Mouse (Mus musculus) macrophage (primary cell): ENCODE data around the gene Dpagt1. TPM values are rescaled to one million over a fixed set of nuclear protein-coding genes. Genes with fewer than 3 reads are reported as not detected.
"Not testable (repeated sequence)": the region's sequence is repeated elsewhere in the genome, so short reads cannot be mapped to it uniquely, and the experiment has no call there.

Source experiments
- H3K27ac ChIP-seq: fragments of 350-480 bp; formaldehyde crosslinking; 2 replicates; pipeline ENCODE4 v1.9.0; 2021
- H3K36me3 ChIP-seq: fragments of 350-480 bp; formaldehyde crosslinking; 2 replicates; pipeline ENCODE4 v1.9.0; 2021; ENCODE audit errors: inconsistent target
- H3K4me3 ChIP-seq: fragments of 350-480 bp; formaldehyde crosslinking; 2 replicates; pipeline ENCODE4 v1.9.0; 2021; ENCODE audit errors: inconsistent target
- H3K79me2 ChIP-seq: fragments of 350-480 bp; formaldehyde crosslinking; 2 replicates; pipeline ENCODE4 v1.9.0; 2021; ENCODE audit errors: inconsistent target
- WGBS: methylation state at CpG from one replicate; pipeline ENCODE4 v1.1.7; 2026; ENCODE audit warnings: inconsistent platforms; ENCODE audit not compliant: missing documents; 5-methylcytosine and 5-hydroxymethylcytosine counted together
- polyA plus RNA-seq: library from polyadenylated mRNA; stranded (reverse); fragments of 250-400 nt; gene quantifications from 3 replicates; pipeline ENCODE4 v1.2.4, GENCODE M21; 2018; ENCODE audit warnings: inconsistent platforms
- total RNA-seq, 78 experiments: library from RNA; depleted of rRNA; stranded (reverse); fragments of 250-400 nt; gene quantifications; 1 replicate in 9 of 78; 2 replicates in 24 of 78; 3 replicates in 43 of 78; 4 replicates in 2 of 78; pipeline ENCODE4 v1.2.4; 2018; ENCODE audit warnings: inconsistent platforms in 56 of 78

The Dpagt1 gene
- 10 to 100 TPM in 8 of 26 experiments, 1 to 10 TPM in 18; 1.8 to 19.0 (median 8.1) TPM for total RNA-seq (2018; cell fraction: chromatin; rRNA removed)
- total RNA-seq (2018; cell fraction: cytosol; rRNA removed) = 10 to 100 TPM; 16.0 to 41.5 (median 24.9) TPM
- 10 to 100 TPM in 23 of 26 experiments, 1 to 10 TPM in 3; 8.1 to 38.5 (median 15.1) TPM for total RNA-seq (2018; cell fraction: nucleus; rRNA removed)
- 30.6 to 40.7 TPM (median 36.3 TPM) in 3 replicates for polyA plus RNA-seq

DNA sequence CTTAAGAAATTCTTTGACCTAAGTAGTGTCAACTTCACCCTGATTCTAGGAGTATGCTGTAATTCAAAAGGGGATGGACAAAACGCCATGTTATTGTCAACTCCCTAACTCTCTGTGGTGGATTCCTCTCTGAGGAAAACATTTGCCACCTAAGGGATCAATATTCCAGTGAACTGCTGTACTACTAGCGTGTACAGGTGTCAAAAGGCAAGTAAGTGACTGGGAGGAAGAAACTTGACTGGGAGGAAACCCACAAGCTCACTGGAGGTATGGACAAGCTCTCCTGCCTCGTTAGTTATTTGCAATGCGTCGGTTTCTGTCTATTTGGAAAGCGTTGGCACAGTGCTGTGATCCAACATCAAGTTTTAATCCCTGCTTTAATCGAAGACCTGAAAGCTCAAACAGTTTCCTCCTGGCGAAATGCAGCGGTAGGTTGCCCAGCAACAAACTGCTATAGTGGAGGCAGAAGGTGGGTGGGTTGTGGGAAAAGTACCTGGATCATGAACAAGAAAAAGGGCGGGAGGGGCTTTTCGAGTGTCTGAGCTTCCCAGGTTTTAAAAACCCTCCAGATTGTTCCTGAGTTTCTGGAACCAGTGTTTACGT lies at the start of gene Dpagt1:
Gene Dpagt1 (plus strand): TSS at position 252 of the 603 bp plus-strand sequence.
- Histone ChIP-seq H3K79me2 (peaks cover 21% of the 10 kb centered on the region), H3K36me3 (0 out of 2 replicates have a peak, but pooled peaks cover 4% of the 10 kb centered on the region), H3K27ac (peak within 1 kb of the TSS; percentile 80), H3K4me3 (peak within 1 kb of the TSS; percentile 76)
- WGBS = 2% methylated on average over 12 of the region's 12 CpGs

DNA sequence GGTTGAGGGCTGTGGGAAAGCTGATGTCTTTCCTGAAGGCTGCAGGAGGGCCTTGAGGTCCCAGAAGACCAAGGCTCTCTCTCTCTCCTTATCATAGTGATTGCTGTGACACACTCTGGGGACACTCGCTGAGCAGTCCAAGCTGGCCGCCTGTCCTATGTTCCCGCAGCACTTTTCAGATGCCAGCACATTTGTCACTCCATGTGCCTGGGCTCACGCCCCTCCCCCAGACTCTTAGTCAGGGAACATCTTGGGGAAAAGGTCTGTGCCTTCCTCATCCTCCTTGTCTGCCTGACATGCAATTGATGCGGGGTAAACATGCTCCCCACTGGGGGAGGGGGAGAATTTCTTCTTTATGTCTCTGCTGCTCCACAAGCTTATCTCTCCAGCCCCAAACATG lies 42.6 kb upstream of the Dpagt1 start:
- Histone ChIP-seq H3K36me3 (no peaks in the 10 kb centered on the region), H3K27ac (no peak overlapping the region), H3K4me3 (no peak overlapping the region), H3K79me2 (no peaks in the 10 kb centered on the region)
- 80% methylated on average over 5 of the region's 5 CpGs for WGBS

DNA sequence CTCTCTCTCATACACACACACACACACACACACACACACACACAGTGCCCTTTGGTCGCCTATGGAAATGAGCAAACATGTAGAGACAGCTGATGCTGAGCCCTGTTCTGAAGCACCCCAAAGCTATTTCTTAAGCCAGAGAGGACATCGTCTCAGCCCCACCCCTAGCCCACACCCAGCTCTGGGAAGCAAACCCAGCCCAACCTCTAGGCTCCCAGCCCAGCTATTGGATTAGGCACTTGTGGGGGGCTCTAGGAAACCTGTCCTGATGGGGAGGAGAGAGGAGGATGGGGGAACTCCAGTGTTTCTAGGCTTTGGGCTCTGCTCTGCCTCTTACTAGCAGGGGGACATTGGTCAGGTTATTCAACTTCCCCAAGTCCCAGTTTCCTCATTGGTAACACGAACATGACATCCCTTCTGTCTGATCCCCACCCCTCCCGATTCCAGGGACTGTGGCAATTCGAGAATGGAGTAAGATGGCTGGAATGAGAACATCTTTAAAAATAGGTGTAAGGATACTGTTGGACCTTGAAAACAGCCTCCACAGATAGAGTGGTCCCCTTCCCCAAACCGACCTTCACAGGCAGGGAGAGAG lies 39.5 kb upstream of the Dpagt1 start:
- H3K27ac ChIP-seq = no peak overlapping the region
- no peak overlapping the region for H3K4me3 ChIP-seq
- peaks cover 10% of the 10 kb centered on the region for H3K36me3 ChIP-seq
- whole genome bisulfite sequencing = 14% methylated on average over 5 of the region's 6 CpGs
- no peaks in the 10 kb centered on the region for H3K79me2 ChIP-seq

GRCm38 (mm10) chr9:44287003-44287400 lies 38.8 kb upstream of the Dpagt1 start:
- Histone ChIP-seq H3K27ac (no peak overlapping the region), H3K36me3 (peaks cover 17% of the 10 kb centered on the region), H3K79me2 (no peaks in the 10 kb centered on the region), H3K4me3 (no peak overlapping the region)
- WGBS = 29% methylated on average over 11 of the region's 11 CpGs

DNA sequence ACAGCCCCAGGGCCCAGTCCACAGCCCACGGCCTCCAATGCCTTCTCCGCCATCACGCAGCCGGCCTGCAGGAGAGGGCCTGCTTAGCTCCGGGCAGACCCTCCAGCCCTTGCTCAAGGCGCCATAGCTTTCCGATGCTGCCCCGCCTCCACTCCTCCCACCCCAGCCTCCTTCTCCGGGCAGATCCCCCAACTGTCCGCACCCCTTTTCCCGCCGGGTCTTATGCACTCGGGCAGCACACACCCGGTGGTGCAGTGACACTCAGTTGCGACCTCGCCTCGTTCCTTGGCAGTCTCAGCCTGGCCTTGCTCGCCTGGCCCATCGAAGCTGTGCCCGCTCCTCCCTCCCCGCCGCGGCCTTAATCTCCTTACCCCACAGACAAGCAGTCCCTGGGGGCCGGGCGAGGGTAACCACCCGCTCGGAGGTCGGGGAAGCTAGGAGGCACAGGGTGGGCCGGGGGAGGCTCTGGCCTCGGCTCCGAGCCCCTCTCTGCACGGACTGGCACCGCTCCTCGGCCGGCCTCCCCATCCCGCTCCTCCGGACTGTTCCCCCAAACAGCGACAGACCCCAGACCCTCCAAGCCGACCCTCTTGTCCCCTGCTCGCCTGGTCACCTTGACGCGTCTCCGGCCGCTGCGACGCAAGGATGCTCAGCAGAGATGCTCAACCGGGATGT lies 38.3 kb upstream of the Dpagt1 start:
- WGBS = 9% methylated on average over 40 of the region's 47 CpGs
- peaks cover 22% of the 10 kb centered on the region for H3K36me3 ChIP-seq

DNA sequence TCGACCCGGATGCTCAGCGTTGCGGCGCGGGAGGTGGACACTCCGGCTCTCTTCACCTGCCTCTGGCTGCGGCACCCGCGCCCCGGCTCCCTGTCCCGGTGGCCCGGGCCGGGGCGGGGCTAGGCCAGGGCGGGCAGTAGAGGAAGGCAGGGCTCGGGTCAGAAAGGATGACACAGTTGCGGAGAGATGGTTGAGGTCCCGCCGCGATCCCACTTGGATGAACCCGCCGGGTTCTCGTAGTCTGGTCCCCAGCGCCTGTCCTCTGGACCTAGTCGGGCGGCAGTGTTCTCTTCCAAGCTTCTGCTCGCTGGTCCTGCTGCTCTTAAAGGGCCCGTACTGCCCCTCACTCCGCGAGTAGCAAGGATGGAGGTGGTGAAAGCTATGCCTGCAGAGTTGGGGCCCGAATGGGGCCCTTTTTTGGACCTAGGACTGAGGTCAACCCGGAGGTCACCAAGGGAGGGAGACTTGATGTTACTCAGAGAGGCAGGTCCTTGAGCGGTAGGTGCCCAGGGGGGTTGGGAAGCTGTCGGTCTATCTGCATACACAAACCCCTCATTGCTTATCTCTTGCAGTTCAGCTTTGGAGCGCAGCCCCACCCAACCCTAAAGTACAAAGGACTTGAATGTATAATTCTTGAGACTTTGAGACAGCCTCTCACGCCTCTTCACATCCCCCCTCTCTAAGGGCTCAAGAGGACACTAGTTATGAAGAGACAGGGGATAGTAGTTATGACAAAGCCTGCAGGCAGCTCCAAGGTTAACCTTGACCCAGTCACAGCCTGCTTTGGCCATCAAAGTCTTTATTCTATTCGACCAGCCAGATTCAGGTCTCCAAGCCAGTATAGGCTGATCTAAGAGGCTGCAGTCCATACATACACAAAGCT lies 37.5 kb upstream of the Dpagt1 start, which contains the start of gene Abcg4:
Gene Abcg4 (minus strand): TSS at position 540 of the 883 bp plus-strand sequence.
- Histone ChIP-seq H3K27ac (no peak within 1 kb of the TSS), H3K79me2 (no peaks in the 10 kb centered on the region), H3K4me3 (no peak within 1 kb of the TSS), H3K36me3 (peaks cover 30% of the 10 kb centered on the region)
- 6% methylated on average over 38 of the region's 38 CpGs for whole genome bisulfite sequencing

More for the DNA sequence above, 38.3 kb upstream of the Dpagt1 start:
- no peak overlapping the region for H3K4me3 ChIP-seq
- H3K79me2 ChIP-seq = no peaks in the 10 kb centered on the region
- no peak overlapping the region for H3K27ac ChIP-seq

DNA sequence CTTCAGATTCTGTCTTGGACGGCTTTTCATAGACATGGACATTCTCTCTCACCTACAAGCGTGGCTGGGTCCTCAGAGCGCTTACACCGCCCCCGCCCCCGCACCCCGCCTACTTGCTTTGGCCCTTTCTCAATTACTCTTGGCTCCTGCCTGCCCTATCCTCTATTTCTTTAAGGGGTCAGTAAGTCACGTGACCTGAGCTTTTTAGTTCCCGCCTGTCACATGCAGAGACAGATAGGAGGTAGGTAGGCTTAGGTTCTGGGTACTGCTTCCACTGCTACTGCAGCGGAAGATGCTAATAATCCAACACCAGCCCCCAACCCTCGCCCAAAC lies 36.9 kb upstream of the Dpagt1 start:
- H3K27ac ChIP-seq = no peak overlapping the region
- no peaks in the 10 kb centered on the region for H3K79me2 ChIP-seq
- peaks cover 36% of the 10 kb centered on the region for H3K36me3 ChIP-seq
- WGBS = 60% methylated on average over 11 of the region's 11 CpGs
- H3K4me3 ChIP-seq = no peak overlapping the region

DNA sequence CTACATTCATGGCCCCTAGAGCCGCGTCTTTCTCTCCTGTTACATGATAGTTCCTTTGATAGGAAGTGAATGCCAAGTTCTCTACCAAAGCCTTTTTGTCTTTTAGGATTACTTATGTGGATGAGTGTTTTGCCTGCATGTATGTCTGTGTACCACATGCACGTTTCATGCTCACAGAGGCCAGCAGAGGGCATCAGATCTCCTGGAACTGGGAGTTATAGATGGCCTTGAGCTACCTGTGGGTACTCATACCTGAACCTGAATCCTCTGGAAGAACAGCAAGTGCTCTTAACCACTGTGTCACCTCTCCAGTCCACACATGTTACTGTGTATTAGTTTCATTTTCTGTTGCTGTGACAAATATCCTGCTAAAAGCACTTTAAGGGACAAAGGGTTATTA lies 33.3 kb upstream of the Dpagt1 start:
- 82% methylated on average over 3 of the region's 3 CpGs for WGBS
- Histone ChIP-seq H3K79me2 (no peaks in the 10 kb centered on the region), H3K36me3 (peaks cover 67% of the 10 kb centered on the region), H3K4me3 (no peak overlapping the region), H3K27ac (no peak overlapping the region)

DNA sequence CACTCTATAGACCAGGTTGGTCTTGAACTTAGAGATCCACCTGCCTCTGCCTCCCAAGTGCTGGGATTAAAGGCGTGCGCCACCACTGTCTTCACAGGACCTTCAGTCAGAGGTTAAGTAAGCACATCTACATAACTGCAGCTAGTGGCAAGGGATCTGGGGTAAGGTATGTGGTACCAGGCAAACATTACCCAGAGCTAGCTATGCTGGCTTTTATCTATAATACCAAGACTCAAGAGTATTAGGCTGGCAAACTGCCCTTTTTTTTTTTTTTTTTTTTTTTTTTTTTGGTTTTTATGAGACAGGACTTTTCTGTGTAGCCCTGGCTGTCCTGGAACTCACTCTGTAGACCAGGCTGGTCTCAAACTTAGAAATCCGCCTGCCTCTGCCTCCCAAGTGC lies 25.8 kb upstream of the Dpagt1 start:
- H3K36me3 ChIP-seq = peaks cover 75% of the 10 kb centered on the region
- H3K4me3 ChIP-seq, H3K27ac ChIP-seq: not testable (repeated sequence)
- H3K79me2 ChIP-seq = peaks cover 35% of the 10 kb centered on the region
- 100% methylated on average over 3 of the region's 3 CpGs for WGBS

DNA sequence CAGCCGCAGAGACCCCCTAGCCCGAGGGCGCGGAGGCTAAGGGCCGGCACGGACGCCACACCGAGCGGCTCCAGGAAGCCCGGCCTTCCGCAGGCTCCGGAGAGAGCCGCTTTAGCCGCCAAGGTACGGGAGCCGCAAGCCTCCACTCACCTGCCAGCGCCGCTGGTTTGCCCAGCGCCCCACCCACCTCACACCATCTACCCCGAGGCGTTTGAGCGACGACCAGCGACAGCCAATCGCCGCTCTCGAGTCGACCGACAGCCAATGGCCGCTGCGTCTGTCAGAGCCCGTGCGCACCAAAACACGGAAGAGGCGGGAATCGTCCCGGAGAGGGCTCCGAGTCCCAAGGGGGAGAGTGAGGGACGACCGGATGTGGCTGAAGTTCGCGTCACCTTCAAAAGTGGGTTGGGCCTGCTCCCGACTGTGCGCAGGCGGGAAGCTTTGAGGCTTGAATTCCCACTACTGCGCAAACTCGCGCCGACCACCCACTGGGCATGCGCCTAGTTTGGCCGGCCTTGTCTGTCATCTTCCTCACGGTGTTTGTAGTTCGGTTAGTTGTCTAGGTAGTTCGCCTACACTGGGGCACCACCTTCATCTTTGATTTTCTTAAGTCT lies 20.2 kb upstream of the Dpagt1 start, which contains the start of gene Hinfp:
Gene Hinfp (minus strand): TSS at position 206 of the 614 bp plus-strand sequence.
- H3K79me2 ChIP-seq = peaks cover 38% of the 10 kb centered on the region
- H3K27ac ChIP-seq = peak within 1 kb of the TSS; percentile 60
- under 1% methylated on average over 50 of the region's 54 CpGs for WGBS
- H3K4me3 ChIP-seq = peak within 1 kb of the TSS; percentile 92
- H3K36me3 ChIP-seq = peaks cover 28% of the 10 kb centered on the region

DNA sequence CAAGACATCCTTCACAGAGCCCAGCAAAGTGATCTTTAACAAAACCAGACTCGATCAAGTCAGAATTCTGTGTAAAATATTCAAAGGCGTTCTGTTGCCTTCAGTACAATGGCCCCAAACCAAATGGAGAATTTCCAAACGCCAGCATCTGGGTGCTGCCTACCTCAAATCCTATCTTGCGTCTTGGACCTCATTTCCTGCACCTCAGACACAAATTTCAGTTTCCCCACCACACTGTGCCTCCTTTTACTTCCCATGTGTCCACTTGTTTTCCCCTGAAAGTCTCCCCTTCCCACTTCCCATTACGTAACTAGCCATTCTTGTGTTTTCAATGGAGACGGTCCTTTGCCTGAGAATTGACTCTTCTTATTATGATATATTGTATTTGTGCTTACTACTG lies 19.3 kb upstream of the Dpagt1 start:
- no peak overlapping the region for H3K4me3 ChIP-seq
- no peak overlapping the region for H3K27ac ChIP-seq
- H3K36me3 ChIP-seq = peaks cover 30% of the 10 kb centered on the region; the same call in 1 of the 2 replicates
- H3K79me2 ChIP-seq = peaks cover 38% of the 10 kb centered on the region
- WGBS = 74% methylated on average over 6 of the region's 6 CpGs

DNA sequence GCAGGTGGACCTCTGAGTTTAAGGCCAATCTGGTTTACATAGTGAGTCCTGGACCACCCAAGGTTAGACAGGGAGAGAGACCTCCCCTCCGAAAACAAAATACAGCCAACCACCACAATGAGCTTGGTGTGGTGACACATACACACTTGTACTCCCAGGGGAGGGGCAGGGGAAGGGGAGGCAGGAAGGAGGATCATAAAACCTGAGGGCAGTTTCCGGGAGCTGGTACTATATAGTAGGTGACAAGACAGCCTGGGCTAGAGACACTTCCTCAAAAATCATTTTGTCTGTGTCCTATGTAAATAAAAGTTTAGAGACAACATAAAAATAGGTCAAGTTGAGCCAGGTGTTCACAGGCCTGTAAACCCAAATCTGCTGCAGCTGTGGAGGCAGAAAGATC lies 18.6 kb upstream of the Dpagt1 start:
- peaks cover 31% of the 10 kb centered on the region for H3K79me2 ChIP-seq
- no peak overlapping the region for H3K27ac ChIP-seq
- 86% methylated on average over 2 of the region's 2 CpGs for WGBS

GRCm38 (mm10) chr9:44309756-44310155 lies 16.1 kb upstream of the Dpagt1 start:
- Histone ChIP-seq H3K36me3 (peaks cover 42% of the 10 kb centered on the region), H3K27ac (no peak overlapping the region), H3K4me3 (no peak overlapping the region), H3K79me2 (peaks cover 6% of the 10 kb centered on the region)
- WGBS = 91% methylated on average over 3 of the region's 3 CpGs

More for the DNA sequence above, 18.6 kb upstream of the Dpagt1 start:
- no peak overlapping the region for H3K4me3 ChIP-seq
- peaks cover 27% of the 10 kb centered on the region; the same call in 1 of the 2 replicates for H3K36me3 ChIP-seq

GRCm38 (mm10) chr9:44310750-44311135 lies 15.1 kb upstream of the Dpagt1 start:
- Histone ChIP-seq H3K79me2 (no peaks in the 10 kb centered on the region; the same call in 1 of the 2 replicates), H3K27ac (no peak overlapping the region), H3K36me3 (peaks cover 52% of the 10 kb centered on the region), H3K4me3 (no peak overlapping the region)
- 79% methylated on average over 10 of the region's 10 CpGs for WGBS
